In genomic region chr14:121062238-121063082, GRCm38 (mm10) we compare ENCODE assay signal across 8 mouse cellular contexts. TPM values are rescaled to one million over a fixed set of nuclear protein-coding genes. Genes with fewer than 3 reads are reported as not detected.
DNase-seq lines count a peak whose midpoint lies in the region; ATAC-seq and TF ChIP-seq lines count a peak whose summit lies in the region.

No protein-coding gene starts in this region.

- H3K9me3 ChIP-seq in neural tube, embryonic 11.5 days (ENCODE audit: control insufficient read depth, low read length), result no peaks in the 10 kb centered on the region
- H3K9me3 ChIP-seq in stomach, embryonic 15.5 days, result no peaks in the 10 kb centered on the region

- H3K27me3 ChIP-seq in neural tube, embryonic 11.5 days (ENCODE audit: control insufficient read depth, insufficient read depth, low read length), result no peaks in the 10 kb centered on the region
- no peaks in the 10 kb centered on the region for H3K27me3 ChIP-seq in stomach, embryonic 15.5 days (replicated peaks)

- intact Hi-C loops in heart, postnatal 36 days (cut with DNase I), result no loop called here

- no peak overlapping the region for H3K27ac ChIP-seq in neural tube, embryonic 11.5 days (ENCODE audit: low read depth, low read length)
- H3K27ac ChIP-seq in embryonic fibroblast, embryonic 13.5 days (ENCODE audit: insufficient read depth, low read length), result peak overlapping the region; percentile 35; the same call in 1 of the 2 replicates
- peak overlapping the region; percentile 71 for H3K27ac ChIP-seq in stomach, embryonic 15.5 days

- 27% methylated on average over 14 of the region's 14 CpGs for WGBS in neural tube, embryonic 11.5 days
- 23% methylated on average over 14 of the region's 14 CpGs for WGBS in stomach, embryonic 15.5 days

- TF ChIP-seq CTCF in embryonic fibroblast, embryonic 13.5 days (IDR thresholded peaks at IDR 0.05; ENCODE audit: borderline replicate concordance, insufficient read depth, low read length), result no peak

- peak; percentile 72; the same call in 1 of the 2 replicates for ATAC-seq in neural tube, embryonic 11.5 days (ENCODE audit: insufficient read depth, low FRiP score, low TSS enrichment)
- peak; percentile 82 for ATAC-seq in stomach, embryonic 15.5 days (ENCODE audit: insufficient read depth, low FRiP score, low read depth)

- TF ChIP-seq POLR2A in embryonic fibroblast, embryonic 13.5 days (IDR thresholded peaks at IDR 0.05; ENCODE audit: low read depth, low read length), result no peak

- H3K4me2 ChIP-seq in neural tube, embryonic 11.5 days (ENCODE audit: low read depth), result no peak overlapping the region
- H3K4me2 ChIP-seq in stomach, embryonic 15.5 days, result 0 out of 2 replicates have a peak overlapping the region, but pooled peaks have one; percentile 3

- DNase-seq in neural tube, embryonic 11.5 days (ENCODE audit: low spot score), result no peak
- DNase-seq in neural tube, embryonic 10.5 days (ENCODE audit: extremely low spot score, low spot score), result no peak
- DNase-seq in heart, postnatal 36 days, result peak; percentile 23 to 45
- peak; percentile 73 for DNase-seq in layer of hippocampus, adult 9-11 months
- peak; percentile 44 for DNase-seq in lung, postnatal 14 days
- DNase-seq in T-cell, adult 2 months (ENCODE audit: low spot score), result no peak

- H3K36me3 ChIP-seq in neural tube, embryonic 11.5 days (ENCODE audit: control insufficient read depth, insufficient read depth, low read length), result peaks cover 2% of the 10 kb centered on the region; the same call in 1 of the 2 replicates
- H3K36me3 ChIP-seq in stomach, embryonic 15.5 days, result no peaks in the 10 kb centered on the region

- peaks cover 14% of the 10 kb centered on the region for H3K4me1 ChIP-seq in neural tube, embryonic 11.5 days (ENCODE audit: control insufficient read depth, insufficient read depth, low read length)
- H3K4me1 ChIP-seq in embryonic fibroblast, embryonic 13.5 days (ENCODE audit: control insufficient read depth, insufficient read depth, low read length), result peaks cover 33% of the 10 kb centered on the region
- peaks cover 30% of the 10 kb centered on the region for H3K4me1 ChIP-seq in stomach, embryonic 15.5 days

- H3K9ac ChIP-seq in neural tube, embryonic 11.5 days (ENCODE audit: low read length), result no peak overlapping the region
- no peak overlapping the region for H3K9ac ChIP-seq in stomach, embryonic 15.5 days

- H3K4me3 ChIP-seq in neural tube, embryonic 11.5 days (ENCODE audit: low read depth, low read length), result no peak overlapping the region
- no peak overlapping the region for H3K4me3 ChIP-seq in embryonic fibroblast, embryonic 13.5 days (ENCODE audit: insufficient read depth, low read length)
- no peak overlapping the region for H3K4me3 ChIP-seq in stomach, embryonic 15.5 days (replicated peaks)

RNA-seq across cellular contexts. Expression of gene Farp1, which starts 27.5 kb away (rescaled TPM):
- polyA plus RNA-seq in neural tube, embryonic 11.5 days (2014; fragmentation: Nextera tagmentation; extraction: Ambion mirVana), result 23.8 and 30.8 TPM in 2 replicates
- 127 and 142 TPM in 2 replicates for polyA plus RNA-seq in embryonic fibroblast, embryonic 13.5 days (2011; ENCODE audit: insufficient read length, low read depth, missing spikeins)
- 10 to 100 TPM; 10.4 to 10.8 TPM for total RNA-seq in heart, postnatal 36 days (2021)
- polyA plus RNA-seq in stomach, embryonic 15.5 days (2015; fragmentation: Nextera tagmentation; extraction: Ambion mirVana), result 17.3 and 19.1 TPM in 2 replicates

Comparison
In these comparisons a context has a peak if more than half of its experiments do, and no peak if none do; other contexts are left out.
1. DNase-seq: peak in heart, postnatal 36 days (2 of 2), layer of hippocampus, adult 9-11 months (single experiment) and lung, postnatal 14 days (single experiment); none in neural tube, embryonic 11.5 days (single experiment), neural tube, embryonic 10.5 days (single experiment) and T-cell, adult 2 months (single experiment).